Mouse (Mus musculus): ENCODE data around the gene Tmem56. TPM values are rescaled to one million over a fixed set of nuclear protein-coding genes. Genes with fewer than 3 reads are reported as not detected.

Gene Tmem56
- total RNA-seq, 1 experiment: 0.67 TPM

GRCm38 (mm10) chr3:121261251-121261650 lies 21.6 kb downstream of the Tmem56 start:
- TF ChIP-seq ZC3H11A (IDR thresholded peaks at IDR 0.05; ENCODE audit: borderline replicate concordance, low read depth, low read length) (no peak), MAFK (IDR thresholded peaks at IDR 0.05; ENCODE audit: insufficient read depth, low read depth, low read length) (no peak), HCFC1 (IDR thresholded peaks at IDR 0.05; ENCODE audit: borderline replicate concordance, insufficient read depth, low read length) (no peak)

GRCm38 (mm10) chr3:121260831-121261230 lies 22.1 kb downstream of the Tmem56 start:
- no peak for DNase-seq (ENCODE audit: low read depth, low spot score)
- TF ChIP-seq HCFC1 (IDR thresholded peaks at IDR 0.05; ENCODE audit: borderline replicate concordance, insufficient read depth, low read length) (no peak), ZNF384 (IDR thresholded peaks at IDR 0.05; ENCODE audit: low read depth, low read length) (no peak), MAFK (IDR thresholded peaks at IDR 0.05; ENCODE audit: insufficient read depth, low read depth, low read length) (no peak), CHD2 (IDR thresholded peaks at IDR 0.05; ENCODE audit: low read depth, low read length) (no peak), ZC3H11A (IDR thresholded peaks at IDR 0.05; ENCODE audit: borderline replicate concordance, low read depth, low read length) (no peak)
- in situ Hi-C loops (cut with MboI; ENCODE audit: low sequenced_read_pairs in 2 of 2, unreplicated experiment in 2 of 2): no loop called here

More at GRCm38 (mm10) chr3:121261251-121261650, 21.6 kb downstream of the Tmem56 start:
- Histone ChIP-seq H3K36me3 (ENCODE audit: control insufficient read depth, insufficient read depth, low read length, poor library complexity, severe bottlenecking) (no peaks in the 10 kb centered on the region), H3K4me1 (ENCODE audit: control insufficient read depth in 2 of 2, insufficient read depth in 2 of 2, low read length in 2 of 2, poor library complexity in 1 of 2) (no peaks in the 10 kb centered on the region), H3K9ac (ENCODE audit: insufficient read depth, low read depth, low read length, poor library complexity, severe bottlenecking) (no peak overlapping the region), H3K27ac (ENCODE audit: insufficient read depth, low read depth, low read length, poor library complexity, severe bottlenecking) (no peak overlapping the region), H3K4me3 (ENCODE audit: insufficient read depth in 1 of 2, low read depth in 1 of 2, low read length in 2 of 2, poor library complexity in 1 of 2, severe bottlenecking in 1 of 2) (no peak overlapping the region), H3K9me3 (ENCODE audit: control insufficient read depth, insufficient read depth, low read depth, low read length) (no peaks in the 10 kb centered on the region)
- in situ Hi-C loops (cut with MboI; ENCODE audit: low sequenced_read_pairs in 2 of 2, unreplicated experiment in 2 of 2): no loop called here
- no peak for DNase-seq (ENCODE audit: low read depth, low spot score)

GRCm38 (mm10) chr3:121260041-121260440 lies 22.9 kb downstream of the Tmem56 start:
- H3K27ac ChIP-seq (ENCODE audit: insufficient read depth, low read depth, low read length, poor library complexity, severe bottlenecking): no peak overlapping the region
- in situ Hi-C loops (cut with MboI; ENCODE audit: low sequenced_read_pairs in 2 of 2, unreplicated experiment in 2 of 2): no loop called here
- DNase-seq (ENCODE audit: low read depth, low spot score): no peak
- H3K9me3 ChIP-seq (ENCODE audit: control insufficient read depth, insufficient read depth, low read depth, low read length): no peaks in the 10 kb centered on the region
- no peaks in the 10 kb centered on the region for H3K4me1 ChIP-seq (ENCODE audit: control insufficient read depth in 2 of 2, insufficient read depth in 2 of 2, low read length in 2 of 2, poor library complexity in 1 of 2)
- H3K4me3 ChIP-seq (ENCODE audit: insufficient read depth in 1 of 2, low read depth in 1 of 2, low read length in 2 of 2, poor library complexity in 1 of 2, severe bottlenecking in 1 of 2): no peak overlapping the region
- TF ChIP-seq MAFK (IDR thresholded peaks at IDR 0.05; ENCODE audit: insufficient read depth, low read depth, low read length): no peak
- TF ChIP-seq ZC3H11A (IDR thresholded peaks at IDR 0.05; ENCODE audit: borderline replicate concordance, low read depth, low read length): no peak
- TF ChIP-seq CHD2 (IDR thresholded peaks at IDR 0.05; ENCODE audit: low read depth, low read length): no peak
- no peak for TF ChIP-seq HCFC1 (IDR thresholded peaks at IDR 0.05; ENCODE audit: borderline replicate concordance, insufficient read depth, low read length)
- TF ChIP-seq ZNF384 (IDR thresholded peaks at IDR 0.05; ENCODE audit: low read depth, low read length): no peak
- H3K36me3 ChIP-seq (ENCODE audit: control insufficient read depth, insufficient read depth, low read length, poor library complexity, severe bottlenecking): no peaks in the 10 kb centered on the region
- H3K9ac ChIP-seq (ENCODE audit: insufficient read depth, low read depth, low read length, poor library complexity, severe bottlenecking): no peak overlapping the region

More at GRCm38 (mm10) chr3:121260831-121261230, 22.1 kb downstream of the Tmem56 start:
- Histone ChIP-seq H3K9me3 (ENCODE audit: control insufficient read depth, insufficient read depth, low read depth, low read length) (no peaks in the 10 kb centered on the region), H3K4me3 (ENCODE audit: insufficient read depth in 1 of 2, low read depth in 1 of 2, low read length in 2 of 2, poor library complexity in 1 of 2, severe bottlenecking in 1 of 2) (no peak overlapping the region), H3K27ac (ENCODE audit: insufficient read depth, low read depth, low read length, poor library complexity, severe bottlenecking) (no peak overlapping the region), H3K36me3 (ENCODE audit: control insufficient read depth, insufficient read depth, low read length, poor library complexity, severe bottlenecking) (no peaks in the 10 kb centered on the region), H3K9ac (ENCODE audit: insufficient read depth, low read depth, low read length, poor library complexity, severe bottlenecking) (no peak overlapping the region), H3K4me1 (ENCODE audit: control insufficient read depth in 2 of 2, insufficient read depth in 2 of 2, low read length in 2 of 2, poor library complexity in 1 of 2) (no peaks in the 10 kb centered on the region)

DNA sequence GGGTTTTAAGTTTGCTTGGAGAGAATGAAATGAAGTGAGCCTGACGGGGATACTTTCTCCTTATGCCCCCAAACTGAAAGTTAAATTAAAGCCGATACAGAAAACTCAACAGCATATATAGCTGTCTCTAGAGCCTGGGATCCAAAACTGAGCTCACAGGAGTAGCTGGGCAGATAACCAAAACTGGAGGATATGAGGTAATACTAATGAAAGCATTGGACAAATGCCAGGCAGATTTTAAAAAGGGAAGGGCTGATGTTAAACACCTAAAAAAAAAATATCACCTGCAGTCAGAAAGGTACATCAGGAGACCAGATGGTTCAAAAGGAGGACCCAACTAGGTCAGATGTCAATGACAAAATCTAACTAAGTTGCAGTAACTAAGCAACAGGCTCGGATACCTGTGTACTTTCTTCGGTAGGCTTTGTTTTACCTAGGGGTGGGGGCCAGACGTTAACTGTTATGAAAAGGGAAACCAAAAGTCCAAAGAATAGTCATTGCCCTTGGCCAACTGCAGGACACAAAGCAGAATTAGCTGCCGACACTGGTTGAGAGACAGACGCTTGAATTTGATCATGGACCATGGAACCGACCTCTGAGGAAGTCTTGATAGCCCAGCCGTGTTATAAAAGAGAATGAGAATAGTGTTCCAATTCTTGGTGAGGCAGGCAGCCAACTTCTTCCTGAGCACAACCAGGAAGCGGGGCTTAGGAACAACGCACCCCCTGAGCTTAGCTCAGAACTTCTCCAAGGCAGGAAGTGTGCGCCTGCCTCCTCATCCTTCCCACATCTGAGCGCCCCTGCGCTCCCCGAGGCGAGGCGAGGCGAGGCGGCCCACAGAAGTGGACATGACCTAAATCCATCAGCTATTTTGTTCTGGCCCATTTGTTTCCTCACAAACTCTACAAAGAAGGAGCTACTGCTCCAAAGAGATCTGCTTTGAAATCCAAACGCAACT lies 24.1 kb downstream of the Tmem56 start:
- H3K27ac ChIP-seq (ENCODE audit: insufficient read depth, low read depth, low read length, poor library complexity, severe bottlenecking): no peak overlapping the region
- H3K4me1 ChIP-seq (ENCODE audit: control insufficient read depth in 2 of 2, insufficient read depth in 2 of 2, low read length in 2 of 2, poor library complexity in 1 of 2): no peaks in the 10 kb centered on the region
- DNase-seq (ENCODE audit: low read depth, low spot score): no peak
- in situ Hi-C loops (cut with MboI; ENCODE audit: low sequenced_read_pairs in 2 of 2, unreplicated experiment in 2 of 2): no loop called here
- H3K4me3 ChIP-seq (ENCODE audit: insufficient read depth in 1 of 2, low read depth in 1 of 2, low read length in 2 of 2, poor library complexity in 1 of 2, severe bottlenecking in 1 of 2): no peak overlapping the region
- no peaks in the 10 kb centered on the region for H3K9me3 ChIP-seq (ENCODE audit: control insufficient read depth, insufficient read depth, low read depth, low read length)
- TF ChIP-seq CHD2 (IDR thresholded peaks at IDR 0.05; ENCODE audit: low read depth, low read length) (no peak), ZC3H11A (IDR thresholded peaks at IDR 0.05; ENCODE audit: borderline replicate concordance, low read depth, low read length) (no peak), ZNF384 (IDR thresholded peaks at IDR 0.05; ENCODE audit: low read depth, low read length) (no peak), HCFC1 (IDR thresholded peaks at IDR 0.05; ENCODE audit: borderline replicate concordance, insufficient read depth, low read length) (no peak), MAFK (IDR thresholded peaks at IDR 0.05; ENCODE audit: insufficient read depth, low read depth, low read length) (no peak)
- no peaks in the 10 kb centered on the region for H3K36me3 ChIP-seq (ENCODE audit: control insufficient read depth, insufficient read depth, low read length, poor library complexity, severe bottlenecking)
- no peak overlapping the region for H3K9ac ChIP-seq (ENCODE audit: insufficient read depth, low read depth, low read length, poor library complexity, severe bottlenecking)

Measured in ES-E14 (cell line).